Mouse (Mus musculus) C2C12 (cell line): ENCODE data around the gene Fam76a.

Experiments
- CEBPB ChIP-seq: IDR thresholded peaks from one replicate; pipeline ENCODE4 v1.6.1; 2011; ENCODE audit warnings: low read depth, mild to moderate bottlenecking, control low read depth, moderate library complexity
- CTCF ChIP-seq: IDR thresholded peaks from one replicate; pipeline ENCODE4 v1.5.1; 2011; ENCODE audit not compliant: control insufficient read depth, insufficient read depth, insufficient read length
- MAX ChIP-seq: IDR thresholded peaks from one replicate; pipeline ENCODE4 v1.6.1; 2011; ENCODE audit warnings: mild to moderate bottlenecking, control low read depth
- MYOD1 ChIP-seq: IDR thresholded peaks from one replicate; pipeline ENCODE4 v1.6.1; 2011; ENCODE audit warnings: low read depth; ENCODE audit not compliant: control insufficient read depth, insufficient read length
- MYOG ChIP-seq: IDR thresholded peaks from one replicate; pipeline ENCODE4 v1.6.1; 2011; ENCODE audit not compliant: control insufficient read depth, insufficient read length; ENCODE audit errors: extremely low read depth

GRCm38 (mm10) chr4:132904071-132904470 lies 18.3 kb downstream of the Fam76a start:
- TF ChIP-seq CTCF: no peak
- no peak for TF ChIP-seq MYOG
- TF ChIP-seq MYOD1: no peak
- no peak for TF ChIP-seq CEBPB
- TF ChIP-seq MAX: no peak
